Mouse (Mus musculus) cerebellum, adult 18-20 months (tissue): ENCODE results near the gene Rln3.

ENCODE experiments used
- DNase-seq, 2 experiments: peaks; one replicate each; pipeline ENCODE4 v3.0.0; 2021

Gene Rln3

GRCm38 (mm10) chr8:83994030-83994429 is 50.8 kb downstream of the Rln3 start:
- DNase-seq = no peak
